Comparison of ENCODE assay signal across 24 mouse cellular contexts in the genomic region with DNA sequence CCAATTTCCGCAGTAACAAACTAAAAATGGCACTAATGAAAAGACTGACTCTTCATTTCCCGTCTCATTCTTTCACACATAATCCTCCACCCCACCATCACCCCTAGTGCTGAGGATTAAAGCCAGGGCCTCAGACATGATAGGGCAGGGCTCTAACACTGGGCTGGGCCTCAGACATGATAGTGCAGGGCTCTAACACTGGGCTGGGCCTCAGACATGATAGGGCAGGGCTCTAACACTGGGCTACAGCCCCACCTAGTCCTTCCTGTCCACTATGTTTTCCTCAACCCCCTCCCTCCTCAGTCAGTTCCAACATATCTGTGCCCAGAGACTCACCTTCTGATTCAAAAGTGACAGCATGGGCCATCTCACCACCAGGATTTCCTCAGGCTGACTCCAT.
DNase-seq lines count a peak whose midpoint lies in the region; ATAC-seq and TF ChIP-seq lines count a peak whose summit lies in the region.
"Had no signal": no experiment of that assay in that cellular context is flagged by ENCODE, and none has a peak within 500 bp of the region (broad histone marks: within the 10 kb centered on the region; RNA-seq: fewer than 3 reads in every experiment).

No protein-coding gene starts in this region.

- DNase-seq in heart, adult 11 months = peak; percentile 81
- DNase-seq in heart, adult 2 months = no peak
- peak; percentile 13 for DNase-seq in c-Kit-negative CD71-positive TER-119-positive erythroid progenitor cells, embryonic 14.5 days (ENCODE audit: low read depth, low spot score)
- no peak for DNase-seq in left cerebral cortex, adult 18-20 months (ENCODE audit: low spot score in 2 of 2)
- DNase-seq in cerebellum, postnatal 10 days = no peak
- DNase-seq: adrenal gland, postnatal 25 days; cerebellum, adult 18-20 months; cerebellum, postnatal 25 days; embryo, embryonic 11 days; gastrocnemius, postnatal 25 days; heart, postnatal 10 days; kidney, postnatal 25 days; layer of hippocampus, postnatal 36 days; lung, embryonic 14.5 days; thymus, postnatal 4 days had no signal

- no peak overlapping the region for H3K27ac ChIP-seq in heart, adult 2 months
- peak overlapping the region; percentile 53; the same call in 1 of the 2 replicates for H3K27ac ChIP-seq in liver, embryonic 12.5 days
- H3K27ac ChIP-seq: embryonic facial prominence, embryonic 13.5 days; forebrain, embryonic 15.5 days; hindbrain, embryonic 12.5 days; layer of hippocampus, adult 2 months; limb, embryonic 13.5 days had no signal

- TF ChIP-seq CTCF in heart, adult 2 months (IDR thresholded peaks at IDR 0.05) = no peak

- H3K4me1 ChIP-seq in heart, adult 2 months (ENCODE audit: control insufficient read depth, insufficient read depth, low read length) = peaks cover 3% of the 10 kb centered on the region; the same call in 1 of the 2 replicates
- peaks cover 22% of the 10 kb centered on the region for H3K4me1 ChIP-seq in liver, embryonic 12.5 days
- H3K4me1 ChIP-seq: forebrain, embryonic 15.5 days; hindbrain, embryonic 12.5 days had no signal

- WGBS in heart, adult 2 months = 83% methylated on average over 2 of the region's 2 CpGs
- 51% methylated on average over 2 of the region's 2 CpGs for WGBS in liver, embryonic 12.5 days (ENCODE audit: insufficient replicate concordance)

- no peaks in the 10 kb centered on the region for H3K36me3 ChIP-seq in heart, adult 2 months (ENCODE audit: control insufficient read depth, insufficient read depth, low read length)
- no peaks in the 10 kb centered on the region for H3K36me3 ChIP-seq in liver, embryonic 12.5 days
- H3K36me3 ChIP-seq: embryonic facial prominence, embryonic 13.5 days; forebrain, embryonic 15.5 days; hindbrain, embryonic 12.5 days; limb, embryonic 13.5 days had no signal

- intact Hi-C loops in heart, adult 2 months (cut with DNase I) = no loop called here

- H3K4me3 ChIP-seq in heart, adult 2 months = no peak overlapping the region
- no peak overlapping the region for H3K4me3 ChIP-seq in liver, embryonic 12.5 days
- H3K4me3 ChIP-seq: embryonic facial prominence, embryonic 13.5 days; forebrain, embryonic 15.5 days; hindbrain, embryonic 12.5 days; layer of hippocampus, adult 2 months; limb, embryonic 13.5 days had no signal

- TF ChIP-seq POLR2A in heart, adult 2 months (IDR thresholded peaks at IDR 0.05; ENCODE audit: insufficient read depth, low read depth, low read length) = no peak

- H3K79me2 ChIP-seq in heart, adult 2 months (replicated peaks; ENCODE audit: control insufficient read depth, insufficient read depth, low read length) = peaks cover 2% of the 10 kb centered on the region; the same call in 1 of the 2 replicates

- no peaks in the 10 kb centered on the region for H3K9me3 ChIP-seq in liver, embryonic 12.5 days (replicated peaks)
- H3K9me3 ChIP-seq: embryonic facial prominence, embryonic 13.5 days; forebrain, embryonic 15.5 days; hindbrain, embryonic 12.5 days; limb, embryonic 13.5 days had no signal

- no peak for TF ChIP-seq EP300 in heart, adult 2 months (IDR thresholded peaks at IDR 0.05; ENCODE audit: insufficient read depth, low read depth, low read length)

- peak overlapping the region; percentile 37; the same call in 1 of the 2 replicates for H3K4me2 ChIP-seq in liver, embryonic 12.5 days
- H3K4me2 ChIP-seq: embryonic facial prominence, embryonic 13.5 days; forebrain, embryonic 15.5 days; hindbrain, embryonic 12.5 days; limb, embryonic 13.5 days; lung, embryonic 14.5 days had no signal

- H3K27me3 ChIP-seq in heart, adult 2 months (ENCODE audit: control insufficient read depth, insufficient read depth, low read length) = no peaks in the 10 kb centered on the region
- no peaks in the 10 kb centered on the region for H3K27me3 ChIP-seq in liver, embryonic 12.5 days (replicated peaks)
- H3K27me3 ChIP-seq: embryonic facial prominence, embryonic 13.5 days; forebrain, embryonic 15.5 days; hindbrain, embryonic 12.5 days; limb, embryonic 13.5 days had no signal

- ATAC-seq in liver, embryonic 12.5 days = peak; percentile 100
- peak; percentile 67; the same call in 1 of the 2 replicates for ATAC-seq in megakaryocyte-erythroid progenitor cell, adult 5-6 weeks (replicated peaks; ENCODE audit: low FRiP score, low TSS enrichment, poor library complexity, severe bottlenecking)
- no peak for ATAC-seq in activated CD4-positive, CD25-positive, alpha-beta regulatory T cell, adult 4 months
- ATAC-seq: forebrain, embryonic 15.5 days; intestine, postnatal 0 days had no signal

- H3K9ac ChIP-seq in heart, adult 2 months (ENCODE audit: low read depth, low read length) = no peak overlapping the region
- 0 out of 2 replicates have a peak overlapping the region, but pooled peaks have one; percentile 24 for H3K9ac ChIP-seq in liver, embryonic 12.5 days
- H3K9ac ChIP-seq: embryonic facial prominence, embryonic 13.5 days; forebrain, embryonic 15.5 days; hindbrain, embryonic 12.5 days; limb, embryonic 13.5 days; lung, embryonic 14.5 days had no signal

Comparison
In these comparisons a context has a peak if more than half of its experiments do, and no peak if none do; other contexts are left out.
1. DNase-seq: peak in heart, adult 11 months (single experiment) and c-Kit-negative CD71-positive TER-119-positive erythroid progenitor cells, embryonic 14.5 days (single experiment); none in heart, adult 2 months (0 of 2), left cerebral cortex, adult 18-20 months (0 of 2) and cerebellum, postnatal 10 days (0 of 2).